Mouse (Mus musculus) cerebellum, adult 2 months (tissue): ENCODE data around the gene Nptx1. TPM values are rescaled to one million over a fixed set of nuclear protein-coding genes. Genes with fewer than 3 reads are reported as not detected.

ENCODE experiments used
- DNase-seq, 2 experiments: peaks; one replicate each; pipeline ENCODE4 v3.0.0; 2021
- H3K27ac ChIP-seq: fragments of 200-500 bp; 2 replicates; pipeline ENCODE4 v1.5.1; 2012; ENCODE audit warnings: low read length, control low read depth, inconsistent platforms; ENCODE audit not compliant: insufficient read depth
- H3K27me3 ChIP-seq: fragments of 200-500 bp; 2 replicates; pipeline ENCODE4 v1.6.1; 2012; ENCODE audit warnings: inconsistent platforms, mild to moderate bottlenecking, low read length, moderate library complexity; ENCODE audit not compliant: control insufficient read depth, insufficient read depth
- H3K4me1 ChIP-seq: fragments of 200-500 bp; 2 replicates; pipeline ENCODE4 v1.6.1; 2011; ENCODE audit warnings: low read length; ENCODE audit not compliant: control insufficient read depth, insufficient read depth
- H3K4me3 ChIP-seq: fragments of 200-500 bp; replicated peaks from 2 replicates; pipeline ENCODE3; 2011; ENCODE audit warnings: mild to moderate bottlenecking, low read depth, low read length, control low read depth; ENCODE audit not compliant: insufficient read depth
- CTCF ChIP-seq: fragments of 200-500 bp; IDR thresholded peaks from 2 replicates; pipeline ENCODE4 v1.5.1; 2011; ENCODE audit warnings: low read depth, mild to moderate bottlenecking, control low read depth, low read length, moderate library complexity, borderline replicate concordance; ENCODE audit not compliant: insufficient read depth
- POLR2A ChIP-seq: fragments of 200-500 bp; IDR thresholded peaks from 2 replicates; pipeline ENCODE4 v1.6.1; 2011; ENCODE audit warnings: low read length, control low read depth, borderline replicate concordance; ENCODE audit not compliant: insufficient read depth
- WGBS: fragments of 180-500 bp; shearing (Covaris S2); methylation state at CpG from one replicate; pipeline ENCODE4 v1.1.7; 2018; 5-methylcytosine and 5-hydroxymethylcytosine counted together
- polyA plus RNA-seq: library from polyadenylated mRNA; depleted of rRNA; stranded (reverse); fragments of >200 nt; gene quantifications from 2 replicates; pipeline ENCODE4 v1.2.3, GENCODE M21; 2012

Gene Nptx1
- polyA plus RNA-seq, 1 experiment, result 200 TPM

DNA sequence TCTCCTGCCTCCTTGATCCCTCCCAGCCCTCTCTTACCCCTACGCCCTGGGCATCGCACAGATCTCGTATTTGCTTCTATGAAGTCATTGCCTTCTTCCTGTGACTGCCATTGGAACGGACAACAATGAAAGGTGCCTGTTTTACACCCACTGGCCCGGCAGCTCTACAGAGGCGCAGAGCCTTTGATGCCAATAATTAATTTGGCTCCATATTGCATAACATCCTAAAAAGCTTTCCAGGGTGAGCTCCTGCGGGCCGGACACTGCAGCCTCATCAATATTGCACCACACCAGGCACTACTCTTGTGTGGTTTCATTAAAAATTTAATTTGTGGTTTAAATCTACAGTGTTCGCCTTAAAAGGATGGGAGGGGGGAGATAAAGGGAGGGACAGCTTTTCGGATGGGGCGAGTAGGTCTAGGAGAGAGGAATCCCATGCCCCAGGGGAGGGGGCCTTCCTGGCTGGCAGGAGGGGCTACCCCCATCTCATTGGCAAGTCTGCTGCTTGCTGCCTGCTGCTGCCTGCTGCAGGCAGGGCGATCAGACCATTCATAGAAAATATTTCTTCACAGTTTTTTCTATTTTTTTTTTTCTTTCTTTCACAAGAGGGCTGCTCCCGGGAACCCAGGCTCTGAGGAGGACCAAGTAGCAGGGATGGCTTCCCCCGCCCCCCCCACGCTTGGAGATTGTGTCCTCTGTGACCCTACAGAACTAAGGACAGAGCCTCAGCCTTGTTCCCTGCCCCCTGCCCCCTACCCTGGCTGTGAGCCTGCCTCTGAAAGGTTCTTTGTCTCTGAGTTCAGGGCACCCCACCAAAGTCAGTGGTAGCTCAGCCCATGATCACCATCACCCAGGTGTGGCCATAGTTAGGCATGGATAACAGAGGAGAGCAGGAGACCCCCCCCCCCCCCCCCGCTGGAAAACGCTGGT, 10.7 kb upstream of the Nptx1 start:
- Histone ChIP-seq H3K4me1 (peaks cover 6% of the 10 kb centered on the region), H3K27ac (no peak overlapping the region), H3K27me3 (no peaks in the 10 kb centered on the region), H3K4me3 (no peak overlapping the region)
- peak in 1 of 2 experiments; percentile 4 for DNase-seq
- 62% methylated on average over 17 of the region's 17 CpGs for WGBS
- no peak for TF ChIP-seq POLR2A
- no peak for TF ChIP-seq CTCF

DNA sequence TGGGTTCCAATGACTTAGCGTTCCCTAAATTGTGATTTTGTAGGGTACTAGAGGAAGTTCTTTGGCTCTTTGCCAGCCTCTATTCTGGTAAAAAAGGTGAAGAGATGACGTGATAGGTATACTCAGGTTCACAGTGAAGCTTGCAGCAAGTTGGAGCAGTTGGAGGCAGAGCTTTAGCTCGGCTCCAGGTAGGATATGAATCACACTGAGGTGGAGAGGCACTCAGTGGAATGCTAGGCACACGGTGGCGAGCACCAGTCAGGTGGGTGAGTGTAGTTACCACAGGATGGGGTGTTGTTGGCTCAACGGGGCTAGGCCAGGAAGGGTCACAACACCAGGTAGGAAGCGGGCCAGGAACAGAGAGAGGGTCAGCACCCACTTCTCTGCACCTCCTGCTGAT, 7.6 kb upstream of the Nptx1 start:
- peaks cover 10% of the 10 kb centered on the region for H3K4me1 ChIP-seq
- DNase-seq, result no peak
- no peak overlapping the region for H3K27ac ChIP-seq
- H3K27me3 ChIP-seq, result no peaks in the 10 kb centered on the region
- H3K4me3 ChIP-seq, result no peak overlapping the region
- WGBS, result 82% methylated on average over 7 of the region's 7 CpGs
- TF ChIP-seq POLR2A (no peak), CTCF (no peak)

DNA sequence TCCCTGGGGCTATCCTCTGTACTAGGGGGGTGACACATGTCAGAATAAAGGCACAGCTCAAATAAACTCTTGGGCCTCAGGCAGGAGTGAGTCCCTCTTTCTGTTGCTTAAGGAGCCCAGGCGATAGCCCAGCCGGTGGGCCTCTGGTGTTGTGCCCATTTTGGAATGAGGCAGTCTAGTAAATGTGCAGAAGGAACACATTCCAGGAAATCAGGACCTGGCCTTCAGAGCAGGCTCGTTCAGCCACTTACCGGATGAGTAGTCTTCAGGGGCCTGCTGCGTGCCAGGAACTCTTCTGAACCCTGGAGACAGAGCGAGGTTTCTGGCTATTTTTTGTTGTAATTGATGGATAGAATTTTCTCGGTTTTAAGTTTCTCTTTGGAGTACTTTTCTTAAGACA, 7.2 kb upstream of the Nptx1 start:
- no peak overlapping the region for H3K27ac ChIP-seq
- TF ChIP-seq CTCF, result no peak
- TF ChIP-seq POLR2A, result no peak
- 36% methylated on average over 7 of the region's 7 CpGs for WGBS
- no peaks in the 10 kb centered on the region for H3K27me3 ChIP-seq
- DNase-seq, result no peak
- no peak overlapping the region for H3K4me3 ChIP-seq
- H3K4me1 ChIP-seq, result peaks cover 11% of the 10 kb centered on the region

DNA sequence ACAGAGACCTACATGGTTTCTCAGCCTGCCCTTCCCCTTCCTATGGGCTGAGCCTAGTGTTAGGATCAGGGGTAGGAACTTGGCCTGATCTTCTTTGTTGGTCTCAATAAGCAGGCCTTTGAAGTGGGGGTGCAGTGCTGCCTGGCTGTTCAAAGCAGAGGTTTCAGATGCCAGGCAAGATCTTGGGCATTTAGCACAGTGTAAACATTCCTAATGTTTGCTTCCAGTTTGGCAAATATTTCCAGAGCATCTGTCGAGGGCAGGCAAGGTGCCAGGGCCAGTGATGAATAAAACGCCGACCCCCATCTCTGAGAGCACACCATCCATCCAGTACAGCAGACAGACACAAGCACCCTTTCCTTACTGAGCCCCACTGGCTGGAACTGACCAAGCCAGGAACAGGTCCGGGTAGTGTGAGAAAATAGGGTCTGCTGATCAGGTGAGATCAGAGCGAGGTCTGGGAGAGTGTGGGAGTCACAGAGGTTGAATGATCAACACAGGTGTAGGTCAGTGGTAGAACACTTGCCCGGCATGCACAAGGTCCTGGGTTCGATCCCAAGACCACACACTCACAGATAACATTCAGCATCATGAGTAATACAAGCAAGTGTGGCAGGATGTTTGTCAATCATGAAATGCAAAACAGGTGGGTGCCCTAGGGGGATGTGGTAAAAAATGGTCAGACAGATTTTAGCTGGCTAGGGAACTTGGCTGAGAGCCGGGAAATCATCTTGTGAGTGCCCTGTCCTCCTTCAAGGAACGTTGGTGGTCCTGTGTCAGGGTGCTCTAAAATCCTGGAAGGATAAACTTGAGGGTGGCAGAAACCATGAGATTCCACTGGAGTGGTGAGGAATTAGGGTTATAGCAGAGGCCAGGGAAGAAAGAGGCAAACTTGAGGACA, 5.6 kb upstream of the Nptx1 start:
- Histone ChIP-seq H3K27me3 (no peaks in the 10 kb centered on the region), H3K4me1 (peaks cover 11% of the 10 kb centered on the region), H3K27ac (no peak overlapping the region), H3K4me3 (no peak overlapping the region)
- TF ChIP-seq POLR2A, result no peak
- WGBS, result 51% methylated on average over 9 of the region's 9 CpGs
- no peak for DNase-seq

DNA sequence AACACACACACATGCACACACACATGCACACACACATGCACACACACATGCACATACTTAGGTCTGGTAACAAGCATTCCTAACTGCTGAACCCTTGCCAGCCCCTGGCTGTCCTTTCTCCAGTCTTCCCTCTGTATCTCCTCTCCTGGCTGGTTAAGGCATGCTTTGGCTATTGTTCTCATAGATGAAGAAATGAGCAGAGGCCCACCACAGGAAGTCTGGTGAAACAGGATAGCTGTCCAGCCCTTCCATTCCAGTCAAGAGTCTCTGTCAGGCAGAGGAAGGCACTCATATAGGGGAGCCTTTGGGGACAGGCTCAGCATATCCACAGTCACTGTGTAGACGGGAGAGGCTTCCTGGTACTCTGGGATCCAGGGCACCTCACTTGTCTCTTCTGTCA, 4.7 kb upstream of the Nptx1 start:
- WGBS, result 55% methylated on average over 1 of the region's 1 CpGs
- DNase-seq, result no peak
- TF ChIP-seq CTCF (no peak), POLR2A (no peak)

DNA sequence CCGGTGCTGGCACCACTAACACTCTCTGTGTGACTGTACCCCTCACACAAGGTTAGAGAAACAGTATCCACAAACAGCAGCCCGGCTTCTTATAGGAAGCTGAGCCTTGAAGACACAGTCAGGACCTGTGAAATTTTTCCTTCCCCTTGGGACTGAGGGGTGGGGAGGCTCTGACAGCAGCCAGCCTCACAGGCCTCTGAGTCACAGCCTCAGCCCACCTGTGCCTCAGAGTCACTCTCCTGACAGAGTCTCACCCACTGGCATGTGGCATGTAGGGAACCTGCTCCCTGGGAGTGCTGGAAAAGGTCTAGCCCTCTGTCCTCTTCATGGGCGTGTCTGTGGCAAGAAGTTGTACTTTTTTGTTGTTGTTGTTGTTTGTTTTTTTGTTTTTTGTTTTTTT, 3.9 kb upstream of the Nptx1 start:
- DNase-seq, result no peak
- no peaks in the 10 kb centered on the region for H3K27me3 ChIP-seq
- peaks cover 11% of the 10 kb centered on the region for H3K4me1 ChIP-seq
- no peak overlapping the region for H3K27ac ChIP-seq
- H3K4me3 ChIP-seq, result no peak overlapping the region
- TF ChIP-seq POLR2A (no peak), CTCF (no peak)
- WGBS, result 59% methylated on average over 3 of the region's 3 CpGs

More for the DNA sequence above, 4.7 kb upstream of the Nptx1 start:
- Histone ChIP-seq H3K4me1 (peaks cover 11% of the 10 kb centered on the region), H3K4me3 (no peak overlapping the region), H3K27me3 (no peaks in the 10 kb centered on the region), H3K27ac (no peak overlapping the region)

DNA sequence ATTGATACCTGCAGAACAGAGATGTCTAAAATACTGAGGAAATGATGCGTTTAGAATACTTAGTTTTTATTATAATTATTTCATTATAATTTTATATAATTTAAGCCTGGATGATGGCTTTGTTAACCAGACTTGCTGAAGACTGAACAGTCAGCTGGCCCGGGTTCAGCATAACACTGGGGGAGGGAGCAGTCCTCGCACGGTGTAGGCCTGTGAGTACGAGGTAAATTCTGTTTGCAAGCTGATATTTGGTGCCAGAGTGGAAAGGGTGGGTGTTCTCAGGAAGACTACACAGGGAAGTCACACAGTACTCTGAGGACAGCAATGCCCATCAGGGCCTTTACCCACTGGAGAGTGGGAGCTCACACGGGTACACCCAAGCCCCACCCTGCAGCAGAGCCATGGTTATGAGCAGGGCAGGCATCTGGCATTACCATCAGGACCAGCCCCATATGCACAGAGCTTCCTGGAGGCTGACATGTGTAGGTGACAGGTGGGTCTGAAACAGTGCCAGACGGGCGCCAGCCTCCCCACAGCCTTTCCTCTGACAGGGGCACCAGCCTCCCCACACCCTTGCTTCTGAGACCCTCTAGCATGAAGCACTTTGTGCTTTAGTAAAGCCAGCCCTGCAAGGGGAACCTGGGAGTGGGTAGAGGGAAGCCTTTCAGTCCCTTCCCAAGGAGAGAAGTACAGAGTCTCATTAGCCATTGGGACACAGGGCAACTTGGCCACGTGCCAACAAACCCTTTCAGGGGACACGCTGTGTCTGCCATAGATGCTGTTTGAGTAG, 3.2 kb upstream of the Nptx1 start:
- no peak overlapping the region for H3K27ac ChIP-seq
- TF ChIP-seq CTCF (no peak), POLR2A (no peak)
- peaks cover 11% of the 10 kb centered on the region for H3K4me1 ChIP-seq
- no peaks in the 10 kb centered on the region for H3K27me3 ChIP-seq
- H3K4me3 ChIP-seq, result no peak overlapping the region
- peak; percentile 53 to 54 for DNase-seq
- WGBS, result 21% methylated on average over 10 of the region's 10 CpGs
